Mouse (Mus musculus): Measurements from ENCODE around the gene Gfra1. TPM values are rescaled to one million over a fixed set of nuclear protein-coding genes. Genes with fewer than 3 reads are reported as not detected.

Gene Gfra1
- total RNA-seq, 1 experiment from 2014 or later: 1.5 TPM

GRCm38 (mm10) chr19:58251095-58251494 is 204.6 kb downstream of the Gfra1 start:
- DNase-seq: no peak

DNA sequence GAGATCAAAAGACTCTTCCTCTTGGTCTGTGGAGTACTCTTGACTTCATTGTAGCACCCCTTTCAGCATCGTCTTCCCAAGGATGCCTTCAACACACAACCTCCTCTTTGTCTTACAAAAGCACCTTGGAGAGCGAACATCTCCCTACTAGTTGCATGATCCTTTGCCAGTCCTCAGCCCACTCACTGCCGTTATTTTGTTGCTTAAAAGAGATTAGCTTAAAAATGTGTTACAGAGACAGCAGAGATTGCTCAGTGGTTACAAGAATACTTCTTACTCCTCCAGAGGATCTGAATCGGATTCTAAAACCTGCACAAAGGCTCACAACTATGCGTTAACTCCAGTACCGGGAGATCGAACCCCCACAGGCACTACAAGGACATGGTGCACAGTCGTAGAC is 205.5 kb downstream of the Gfra1 start:
- DNase-seq: no peak

DNA sequence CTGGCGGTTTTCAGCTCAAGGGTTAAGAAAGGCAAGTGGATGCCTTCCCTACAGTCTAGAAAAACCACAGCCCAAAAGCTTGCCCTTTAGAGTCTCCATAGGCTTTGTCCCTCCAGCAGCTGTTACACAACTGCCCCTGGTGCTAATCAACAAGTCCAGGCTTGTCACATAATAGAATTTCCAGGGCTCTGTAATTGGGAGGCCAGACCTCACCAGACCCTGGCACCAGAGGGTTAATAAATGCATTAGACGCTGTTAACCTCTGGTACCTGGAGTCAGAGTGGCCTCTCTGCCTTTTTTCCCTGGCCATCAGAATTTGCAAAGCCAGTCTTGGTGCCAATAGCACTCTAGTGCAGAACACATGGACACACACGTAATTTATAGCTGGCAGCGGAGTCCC is 211.6 kb downstream of the Gfra1 start:
- no peak for DNase-seq

DNA sequence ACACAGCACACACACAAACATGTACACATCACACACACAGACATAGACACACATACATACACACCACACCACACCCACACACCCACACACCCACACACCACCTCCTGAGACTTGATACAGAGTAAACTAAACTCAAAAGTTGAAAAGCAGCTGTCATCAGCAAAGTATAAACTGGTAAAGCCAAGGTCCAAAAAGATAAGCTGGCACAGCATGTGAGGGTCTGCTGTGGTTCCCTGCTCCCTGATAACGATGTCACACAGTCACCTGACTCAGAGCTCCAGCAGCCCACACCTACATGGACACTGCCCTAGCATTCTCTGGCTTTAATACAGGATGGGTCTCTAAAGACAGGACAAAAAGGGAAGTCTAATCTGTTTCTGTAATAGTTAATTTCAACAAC is 212.1 kb downstream of the Gfra1 start:
- DNase-seq: no peak

DNA sequence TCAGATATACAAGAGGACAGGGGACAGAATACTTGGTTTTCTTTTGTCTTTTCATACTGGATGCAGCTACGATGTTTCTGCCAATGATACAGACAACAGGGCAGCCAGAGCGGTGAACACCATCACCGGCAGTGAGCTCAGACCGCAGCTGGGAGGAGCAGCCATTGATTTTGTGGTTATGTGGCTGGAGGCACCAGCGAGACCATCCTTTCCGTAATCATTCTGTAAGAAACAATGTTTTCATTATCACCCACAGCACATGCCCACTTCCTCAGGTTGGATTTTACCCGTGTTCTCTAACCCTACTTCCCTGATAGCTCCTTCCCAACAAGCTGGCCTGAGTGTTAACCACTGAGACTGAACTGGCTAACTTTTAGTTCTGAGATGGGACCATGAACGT is 217.4 kb downstream of the Gfra1 start:
- DNase-seq: no peak

- no peak for DNase-seq
Measured at GRCm38 (mm10) chr19:58227725-58228124, 228.0 kb downstream of the Gfra1 start.

DNA sequence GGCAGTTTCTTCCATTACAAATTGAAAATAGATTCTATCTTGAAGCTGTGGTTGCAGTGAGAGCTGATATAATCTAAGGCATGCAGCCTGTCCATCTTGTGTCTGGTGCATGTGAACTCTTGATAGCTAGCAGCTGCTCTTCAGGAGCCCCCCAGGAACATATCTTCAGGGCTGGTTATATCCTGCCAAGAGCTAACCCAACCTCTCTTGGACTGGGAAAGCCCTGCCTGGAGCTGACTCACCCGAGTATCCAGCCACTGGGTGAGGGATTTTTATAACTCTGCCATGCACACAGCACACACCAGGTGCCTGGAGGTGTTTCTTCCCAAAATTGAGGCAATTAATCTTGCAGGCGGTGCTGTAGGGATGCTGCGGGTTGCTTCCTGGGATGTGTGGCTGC is 228.8 kb downstream of the Gfra1 start:
- DNase-seq: no peak

DNA sequence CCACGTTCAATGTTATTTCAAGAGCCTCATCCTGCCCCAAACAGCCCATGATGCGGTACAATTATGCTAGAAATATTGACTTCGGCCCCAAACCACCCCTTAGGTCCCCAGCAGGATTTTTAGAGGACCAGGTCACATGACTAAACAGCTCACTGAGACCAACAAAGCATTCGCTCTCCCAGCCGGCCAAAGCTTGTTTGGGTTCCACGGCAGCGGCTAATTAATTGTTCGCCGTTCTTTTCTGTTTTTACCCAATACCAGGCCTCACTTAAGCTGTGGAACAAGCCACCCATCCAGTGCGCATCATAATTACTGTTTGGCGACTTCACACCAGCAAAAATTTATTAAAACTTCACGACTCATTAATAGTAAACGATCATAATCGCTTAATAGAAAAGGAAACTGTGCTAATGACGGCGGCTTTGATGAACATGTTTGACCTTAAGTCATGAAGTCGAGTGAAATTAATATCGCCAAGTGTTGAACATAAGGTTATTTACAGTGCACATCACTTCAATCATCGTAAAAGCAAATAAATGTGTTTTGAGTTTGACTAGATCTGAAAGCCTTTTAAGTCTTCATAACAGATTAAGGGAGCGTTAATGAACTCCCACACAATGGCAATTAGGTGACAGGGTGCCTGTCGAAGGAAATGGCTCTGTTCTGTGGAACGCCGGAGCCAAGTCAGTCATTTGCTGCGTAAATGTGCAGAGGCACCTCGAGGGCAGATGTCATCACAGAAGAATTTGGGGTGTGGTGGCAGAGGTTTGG is 235.5 kb downstream of the Gfra1 start:
- no peak for DNase-seq

- no peak for DNase-seq
Measured at GRCm38 (mm10) chr19:58217591-58217990, 238.1 kb downstream of the Gfra1 start.

DNA sequence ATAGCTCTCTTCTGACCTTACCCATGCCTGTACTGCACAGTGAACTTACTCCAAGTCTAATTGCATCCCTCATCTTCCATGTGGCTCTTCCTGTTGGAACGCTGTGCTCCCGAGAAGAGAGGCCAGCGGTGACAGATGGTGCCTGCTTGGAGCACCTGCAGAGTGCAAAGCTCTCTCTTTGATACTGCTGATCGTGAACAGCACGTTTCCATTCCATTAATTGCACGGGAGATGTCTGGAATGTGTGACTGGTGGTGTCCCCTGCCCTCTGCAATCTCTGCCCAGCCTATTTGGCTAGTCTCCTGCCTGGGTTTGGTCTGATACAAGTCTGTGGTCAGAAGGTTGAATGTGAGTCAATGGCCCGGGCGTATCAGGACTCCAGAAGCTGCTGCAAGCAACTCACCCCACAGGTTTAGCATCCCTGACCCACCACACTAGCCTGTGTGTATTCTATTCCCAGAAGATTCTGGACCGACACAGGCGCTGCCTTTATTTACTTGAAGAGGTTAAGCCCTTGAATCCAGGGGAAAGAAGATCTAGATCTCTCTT is 249.1 kb downstream of the Gfra1 start:
- DNase-seq: no peak

DNA sequence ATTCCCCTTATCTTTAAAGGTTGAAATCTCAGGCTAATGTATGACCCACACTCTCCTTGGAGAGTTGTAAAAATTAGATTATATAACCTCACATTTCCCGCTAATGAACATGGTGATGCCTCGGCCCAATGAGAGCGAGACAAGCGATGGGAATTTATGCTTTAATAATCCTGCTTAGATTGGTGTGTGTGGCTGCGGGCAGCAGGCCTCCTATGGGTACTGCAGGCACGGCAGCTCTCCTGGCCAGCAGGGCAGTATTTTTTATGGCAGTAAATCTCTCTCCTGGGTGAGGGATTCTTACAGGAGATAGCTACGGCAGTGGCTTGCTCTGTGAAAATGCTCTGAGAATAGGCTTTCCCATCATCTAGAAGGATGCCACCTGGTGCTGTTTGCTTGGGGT is 250.2 kb downstream of the Gfra1 start:
- DNase-seq: no peak

DNA sequence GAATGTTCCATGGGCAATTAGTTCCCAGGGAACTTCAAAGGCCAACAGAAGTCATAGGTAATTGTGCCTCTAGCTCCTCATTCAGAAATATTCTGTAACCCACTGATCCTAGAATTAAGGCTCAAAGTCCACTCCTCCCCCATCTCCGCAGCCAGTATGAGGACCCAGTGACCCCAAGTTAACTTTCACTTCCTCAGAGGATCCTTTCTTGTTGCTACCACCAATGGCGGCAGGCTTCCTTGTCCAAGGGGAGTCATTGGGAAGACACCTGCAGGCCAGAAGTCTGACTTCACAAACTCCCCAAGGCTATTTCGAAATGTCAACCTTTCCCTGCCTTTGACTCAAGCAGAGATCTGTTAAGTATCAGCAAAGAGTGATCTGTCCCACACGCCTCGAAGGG is 253.1 kb downstream of the Gfra1 start:
- no peak for DNase-seq

GRCm38 (mm10) chr19:58199679-58200078 is 256.0 kb downstream of the Gfra1 start:
- DNase-seq: no peak

DNA sequence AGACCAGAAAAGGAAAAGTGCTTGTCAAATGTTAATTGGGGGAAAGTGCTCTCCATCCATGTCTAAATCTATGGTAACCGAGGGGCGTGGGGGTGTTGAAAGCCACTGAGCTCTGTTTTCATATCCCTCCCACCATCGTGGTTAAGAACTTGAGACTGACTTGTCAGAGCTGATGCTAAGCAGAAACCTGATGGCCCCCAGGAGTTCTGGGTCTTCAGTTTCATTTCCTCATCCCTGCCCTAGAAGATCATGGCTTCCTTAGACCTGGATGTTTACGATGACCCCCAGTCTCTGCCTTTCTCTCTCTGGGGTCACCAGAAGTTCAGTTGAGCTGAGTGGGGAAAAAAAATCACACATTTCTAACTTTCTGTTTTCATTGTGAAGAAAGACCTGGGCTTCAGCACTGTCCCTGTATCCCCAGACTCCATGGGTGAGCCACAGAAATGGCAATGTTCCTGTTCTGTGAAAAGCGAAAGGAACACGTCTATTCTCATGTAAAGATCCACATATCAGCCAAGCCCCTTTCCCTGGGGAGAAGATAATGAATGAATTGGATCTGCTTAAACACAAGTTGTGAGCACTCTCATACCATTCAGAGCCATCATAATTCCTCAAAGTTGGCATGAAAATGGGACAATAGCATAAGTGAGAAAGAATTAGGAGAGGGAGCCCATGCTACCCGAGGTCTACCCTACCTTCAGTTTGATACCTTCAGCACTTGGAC is 261.8 kb downstream of the Gfra1 start:
- no peak for DNase-seq

- no peak for DNase-seq
Measured at GRCm38 (mm10) chr19:58190947-58191346, 264.8 kb downstream of the Gfra1 start.

DNA sequence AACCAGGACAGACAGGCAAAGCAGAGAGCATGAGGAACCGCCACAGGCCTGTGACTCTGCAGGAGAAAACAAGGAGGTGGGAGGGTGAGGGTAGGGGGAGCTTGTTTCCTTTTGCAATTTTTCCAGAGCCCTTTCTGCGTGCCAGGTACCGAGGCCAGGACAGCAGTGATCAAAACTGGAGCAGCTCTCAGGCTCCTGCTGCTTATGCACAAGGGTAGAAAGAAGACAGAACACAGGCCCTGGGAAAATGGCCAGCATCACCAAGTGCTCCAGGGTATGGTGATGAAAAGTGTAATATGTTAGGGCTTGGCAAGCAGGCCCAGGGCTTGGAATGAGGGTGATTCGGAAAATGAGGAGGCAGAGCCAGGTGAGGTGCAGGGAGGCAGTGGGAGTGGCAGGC is 269.2 kb downstream of the Gfra1 start:
- no peak for DNase-seq

Other genes with a start within 250 kb of the Gfra1 start
- not detected in 2 replicates for gene Ccdc172, start 56.1 kb upstream of the Gfra1 start, total RNA-seq (2021)
- gene Pnlip, start 196.6 kb upstream of the Gfra1 start, total RNA-seq (2021): not detected in 2 replicates